Mouse (Mus musculus): ENCODE measurements around the gene Acpp. TPM values are rescaled to one million over a fixed set of nuclear protein-coding genes. Genes with fewer than 3 reads are reported as not detected.
"Not testable (repeated sequence)": the region's sequence is repeated elsewhere in the genome, so short reads cannot be mapped to it uniquely, and the experiment has no call there.

Gene Acpp
- polyA plus RNA-seq (2014; fragmentation: Nextera tagmentation; extraction: Ambion mirVana): 0.23 and 0.39 TPM in 2 replicates

DNA sequence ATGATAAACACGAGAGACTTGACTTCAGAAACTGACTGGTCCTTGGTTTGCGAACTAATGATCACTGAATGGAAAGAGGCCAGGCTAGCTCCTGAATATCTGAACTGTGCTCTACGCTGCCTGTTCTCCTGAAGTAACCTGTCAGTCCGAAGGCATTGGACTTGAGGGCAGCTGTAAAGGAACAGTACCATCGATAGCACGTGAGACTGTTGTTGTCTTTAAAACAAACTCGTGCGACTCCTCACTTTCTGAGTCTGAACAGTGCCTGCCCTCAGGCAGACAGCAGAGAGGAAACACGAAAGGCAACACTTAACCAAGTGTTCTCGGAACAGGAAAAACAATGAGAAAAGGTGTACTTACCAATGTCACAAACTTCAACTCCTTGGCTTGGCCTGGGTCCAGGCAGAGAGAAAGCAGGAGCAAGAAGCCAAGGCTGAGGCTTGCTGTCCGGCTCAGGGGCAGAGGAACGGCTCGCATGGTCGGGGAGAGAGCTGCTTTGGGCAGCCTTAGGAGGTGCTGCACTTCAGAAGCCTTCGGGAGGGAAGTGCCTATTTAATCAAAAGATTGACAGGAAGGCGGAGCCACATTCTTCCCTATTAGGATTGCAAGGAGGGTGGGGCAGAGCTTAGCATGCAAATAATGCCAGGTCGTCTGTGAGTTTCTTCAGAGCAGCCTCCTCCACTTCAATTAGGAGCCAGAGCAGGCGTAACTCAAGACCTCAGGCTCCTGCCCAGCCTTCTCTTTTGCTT, at the start of gene Acpp:
TSS of gene Acpp (minus strand) at position 566 of the 749 bp plus-strand sequence.
- peak; percentile 24 for DNase-seq (ENCODE audit: low spot score)

GRCm38 (mm10) chr9:104382571-104383170, 45.1 kb upstream of the Acpp start:
- DNase-seq (ENCODE audit: low spot score): no peak
- Histone ChIP-seq H3K27me3 (ENCODE audit: control insufficient read depth, insufficient read depth, low read length) (no peaks in the 10 kb centered on the region), H3K4me1 (replicated peaks; ENCODE audit: control insufficient read depth, insufficient read depth, low read length) (no peaks in the 10 kb centered on the region), H3K9me3 (ENCODE audit: control insufficient read depth, low read length) (no peaks in the 10 kb centered on the region), H3K9ac (no peak overlapping the region), H3K27ac (no peak overlapping the region), H3K36me3 (replicated peaks; ENCODE audit: control insufficient read depth, insufficient read depth) (no peaks in the 10 kb centered on the region), H3K4me2 (replicated peaks) (no peak overlapping the region), H3K4me3 (replicated peaks; ENCODE audit: low read length) (no peak overlapping the region)
- 87% methylated on average over 6 of the region's 6 CpGs for WGBS
- no peak for ATAC-seq (ENCODE audit: low FRiP score)

More for the DNA sequence above, at the start of gene Acpp:
- 24% methylated on average over 18 of the region's 18 CpGs for WGBS
- ATAC-seq (ENCODE audit: low FRiP score): no peak
- H3K4me3 ChIP-seq (replicated peaks; ENCODE audit: low read length): no peak within 1 kb of the TSS
- no peaks in the 10 kb centered on the region for H3K27me3 ChIP-seq (ENCODE audit: control insufficient read depth, insufficient read depth, low read length)
- no peaks in the 10 kb centered on the region for H3K36me3 ChIP-seq (replicated peaks; ENCODE audit: control insufficient read depth, insufficient read depth)
- H3K4me1 ChIP-seq (replicated peaks; ENCODE audit: control insufficient read depth, insufficient read depth, low read length): no peaks in the 10 kb centered on the region
- H3K4me2 ChIP-seq (replicated peaks): peak within 1 kb of the TSS; percentile 40
- H3K27ac ChIP-seq: no peak within 1 kb of the TSS
- H3K9ac ChIP-seq: no peak within 1 kb of the TSS
- H3K9me3 ChIP-seq (ENCODE audit: control insufficient read depth, low read length): no peaks in the 10 kb centered on the region

GRCm38 (mm10) chr9:104379532-104380162, 42.1 kb upstream of the Acpp start:
- ATAC-seq (ENCODE audit: low FRiP score) (no peak), DNase-seq (ENCODE audit: low spot score) (peak; percentile 77)
- Histone ChIP-seq H3K4me3 (replicated peaks; ENCODE audit: low read length) (no peak overlapping the region), H3K36me3 (replicated peaks; ENCODE audit: control insufficient read depth, insufficient read depth) (no peaks in the 10 kb centered on the region), H3K9me3 (ENCODE audit: control insufficient read depth, low read length) (no peaks in the 10 kb centered on the region), H3K27ac (no peak overlapping the region), H3K27me3 (ENCODE audit: control insufficient read depth, insufficient read depth, low read length) (no peaks in the 10 kb centered on the region), H3K4me2 (replicated peaks) (no peak overlapping the region), H3K9ac (no peak overlapping the region), H3K4me1 (replicated peaks; ENCODE audit: control insufficient read depth, insufficient read depth, low read length) (no peaks in the 10 kb centered on the region)
- 68% methylated on average over 9 of the region's 9 CpGs for WGBS

GRCm38 (mm10) chr9:104375573-104375972, 38.0 kb upstream of the Acpp start:
- WGBS: 42% methylated on average over 3 of the region's 3 CpGs
- Histone ChIP-seq H3K4me3 (replicated peaks; ENCODE audit: low read length) (no peak overlapping the region), H3K4me1 (replicated peaks; ENCODE audit: control insufficient read depth, insufficient read depth, low read length) (no peaks in the 10 kb centered on the region), H3K9ac (no peak overlapping the region), H3K4me2 (replicated peaks) (no peak overlapping the region), H3K27me3 (ENCODE audit: control insufficient read depth, insufficient read depth, low read length) (no peaks in the 10 kb centered on the region), H3K36me3 (replicated peaks; ENCODE audit: control insufficient read depth, insufficient read depth) (no peaks in the 10 kb centered on the region), H3K9me3 (ENCODE audit: control insufficient read depth, low read length) (no peaks in the 10 kb centered on the region), H3K27ac (no peak overlapping the region)
- DNase-seq (ENCODE audit: low spot score) (no peak), ATAC-seq (ENCODE audit: low FRiP score) (no peak)

DNA sequence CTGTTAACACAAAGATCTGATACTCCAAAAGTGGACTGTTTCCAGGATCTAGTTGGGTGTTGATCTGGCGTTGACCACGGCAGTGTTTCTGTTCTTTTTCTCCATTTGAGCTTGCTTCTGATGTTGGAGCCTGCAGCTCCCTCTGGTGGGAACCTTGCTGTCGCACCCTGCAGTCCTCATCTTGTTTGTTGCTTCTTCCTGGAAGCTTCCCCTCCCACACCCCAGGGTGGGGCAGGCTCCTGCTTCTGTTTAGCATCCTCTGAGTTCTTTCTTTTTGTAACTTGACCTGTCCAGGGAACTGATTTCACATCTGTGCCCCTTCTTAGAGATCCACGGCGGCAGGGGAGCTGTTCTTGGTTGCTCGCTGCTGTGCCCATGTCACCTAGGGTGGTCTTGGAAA, 35.7 kb upstream of the Acpp start:
- ATAC-seq (ENCODE audit: low FRiP score) (no peak), DNase-seq (ENCODE audit: low spot score) (peak; percentile 50)
- Histone ChIP-seq H3K27ac (no peak overlapping the region), H3K4me2 (replicated peaks) (no peak overlapping the region), H3K27me3 (ENCODE audit: control insufficient read depth, insufficient read depth, low read length) (no peaks in the 10 kb centered on the region), H3K36me3 (replicated peaks; ENCODE audit: control insufficient read depth, insufficient read depth) (no peaks in the 10 kb centered on the region), H3K9ac (no peak overlapping the region), H3K9me3 (ENCODE audit: control insufficient read depth, low read length) (no peaks in the 10 kb centered on the region), H3K4me3 (replicated peaks; ENCODE audit: low read length) (no peak overlapping the region), H3K4me1 (replicated peaks; ENCODE audit: control insufficient read depth, insufficient read depth, low read length) (no peaks in the 10 kb centered on the region)
- 29% methylated on average over 6 of the region's 6 CpGs for WGBS

DNA sequence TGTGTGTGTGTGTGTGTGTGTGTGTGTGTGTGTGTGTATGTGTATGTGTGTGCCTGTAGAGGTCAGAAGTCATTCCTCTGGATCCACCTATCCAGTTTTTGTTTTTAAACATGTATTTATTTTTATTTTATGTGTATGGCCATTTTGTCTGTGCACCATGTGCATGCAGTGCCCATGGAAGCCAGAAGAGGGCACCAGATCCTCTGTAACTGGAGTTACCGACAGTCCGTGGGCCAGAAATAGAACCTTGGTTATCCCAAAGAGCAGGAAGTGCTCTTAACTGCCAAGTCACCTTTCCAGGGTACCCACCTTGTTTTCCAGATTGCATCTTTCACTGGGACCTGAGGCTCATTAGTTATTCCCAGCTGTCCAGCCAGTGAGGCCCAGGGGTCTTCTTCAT, 29.4 kb upstream of the Acpp start:
- no peak overlapping the region for H3K27ac ChIP-seq
- H3K9ac ChIP-seq: no peak overlapping the region
- no peak overlapping the region for H3K4me3 ChIP-seq (replicated peaks; ENCODE audit: low read length)
- ATAC-seq (ENCODE audit: low FRiP score): no peak
- WGBS: 70% methylated on average over 2 of the region's 2 CpGs
- no peaks in the 10 kb centered on the region for H3K9me3 ChIP-seq (ENCODE audit: control insufficient read depth, low read length)
- H3K4me1 ChIP-seq (replicated peaks; ENCODE audit: control insufficient read depth, insufficient read depth, low read length): no peaks in the 10 kb centered on the region
- H3K27me3 ChIP-seq (ENCODE audit: control insufficient read depth, insufficient read depth, low read length): no peaks in the 10 kb centered on the region
- H3K4me2 ChIP-seq (replicated peaks): no peak overlapping the region
- no peaks in the 10 kb centered on the region for H3K36me3 ChIP-seq (replicated peaks; ENCODE audit: control insufficient read depth, insufficient read depth)
- no peak for DNase-seq (ENCODE audit: low spot score)

GRCm38 (mm10) chr9:104361951-104362350, 24.4 kb upstream of the Acpp start:
- H3K4me1 ChIP-seq (replicated peaks; ENCODE audit: control insufficient read depth, insufficient read depth, low read length); H3K4me3 ChIP-seq (replicated peaks; ENCODE audit: low read length); H3K36me3 ChIP-seq (replicated peaks; ENCODE audit: control insufficient read depth, insufficient read depth); DNase-seq (ENCODE audit: low spot score); H3K9me3 ChIP-seq (ENCODE audit: control insufficient read depth, low read length); H3K27ac ChIP-seq; H3K9ac ChIP-seq; H3K4me2 ChIP-seq (replicated peaks); H3K27me3 ChIP-seq (ENCODE audit: control insufficient read depth, insufficient read depth, low read length); ATAC-seq (ENCODE audit: low FRiP score): not testable (repeated sequence)
- 75% methylated on average over 1 of the region's 1 CpGs for WGBS

DNA sequence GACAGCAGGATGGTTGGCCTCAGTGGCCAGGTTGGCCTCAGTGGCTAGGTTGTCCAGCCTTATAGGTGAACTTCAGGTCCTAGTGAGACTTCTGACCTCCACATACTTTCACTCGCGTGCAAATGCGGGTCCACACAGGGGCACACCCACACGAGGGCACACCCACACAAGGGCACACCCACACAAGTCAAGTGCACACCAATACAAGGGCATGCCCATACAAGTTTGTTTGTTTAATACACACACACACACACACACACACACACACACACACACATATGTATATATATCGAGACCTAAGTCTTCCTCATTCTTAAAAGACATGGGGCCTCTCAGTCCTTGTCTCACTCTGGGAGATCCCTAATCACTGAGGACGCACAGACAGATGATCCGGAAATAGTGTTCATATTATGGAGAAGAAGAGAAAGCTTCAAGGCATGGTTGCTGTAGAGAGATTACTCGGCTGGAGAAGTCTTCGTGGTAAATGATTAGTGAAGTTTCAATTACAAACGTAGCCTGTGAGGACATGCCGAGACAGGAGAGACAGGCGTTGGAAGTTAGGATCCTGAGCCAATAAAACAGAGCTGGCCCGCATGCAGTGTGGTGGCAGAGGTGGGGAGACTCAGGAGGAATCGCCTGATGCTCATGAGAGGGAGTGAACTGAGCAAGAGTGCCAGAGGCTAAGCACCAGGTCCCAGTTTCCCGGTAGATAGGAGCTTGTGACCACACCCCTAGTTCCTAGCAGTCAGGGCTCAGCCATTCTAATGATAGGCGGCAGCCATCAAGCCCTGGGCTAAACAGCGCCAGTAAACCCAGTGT, 23.7 kb upstream of the Acpp start:
- Histone ChIP-seq H3K27ac (no peak overlapping the region), H3K27me3 (ENCODE audit: control insufficient read depth, insufficient read depth, low read length) (no peaks in the 10 kb centered on the region), H3K9me3 (ENCODE audit: control insufficient read depth, low read length) (no peaks in the 10 kb centered on the region), H3K36me3 (replicated peaks; ENCODE audit: control insufficient read depth, insufficient read depth) (no peaks in the 10 kb centered on the region), H3K4me3 (replicated peaks; ENCODE audit: low read length) (no peak overlapping the region), H3K4me2 (replicated peaks) (no peak overlapping the region), H3K9ac (no peak overlapping the region), H3K4me1 (replicated peaks; ENCODE audit: control insufficient read depth, insufficient read depth, low read length) (no peaks in the 10 kb centered on the region)
- DNase-seq (ENCODE audit: low spot score) (no peak), ATAC-seq (ENCODE audit: low FRiP score) (no peak)
- 77% methylated on average over 17 of the region's 17 CpGs for WGBS

- WGBS: 90% methylated on average over 4 of the region's 4 CpGs
- no peak for ATAC-seq (ENCODE audit: low FRiP score)
Observed at GRCm38 (mm10) chr9:104360389-104360788, 22.8 kb upstream of the Acpp start.

More at GRCm38 (mm10) chr9:104360389-104360788, 22.8 kb upstream of the Acpp start:
- no peak for DNase-seq (ENCODE audit: low spot score)
- Histone ChIP-seq H3K9me3 (ENCODE audit: control insufficient read depth, low read length) (no peaks in the 10 kb centered on the region), H3K27me3 (ENCODE audit: control insufficient read depth, insufficient read depth, low read length) (no peaks in the 10 kb centered on the region), H3K4me3 (replicated peaks; ENCODE audit: low read length) (no peak overlapping the region), H3K4me2 (replicated peaks) (no peak overlapping the region), H3K36me3 (replicated peaks; ENCODE audit: control insufficient read depth, insufficient read depth) (no peaks in the 10 kb centered on the region), H3K27ac (no peak overlapping the region), H3K9ac (no peak overlapping the region), H3K4me1 (replicated peaks; ENCODE audit: control insufficient read depth, insufficient read depth, low read length) (no peaks in the 10 kb centered on the region)

All from hindbrain, embryonic 14.5 days (tissue).